Mouse (Mus musculus) stomach, embryonic 15.5 days (tissue): Measurements from ENCODE around the gene Fcgrt. TPM values are rescaled to one million over a fixed set of nuclear protein-coding genes. Genes with fewer than 3 reads are reported as not detected.

Experiments used
- ATAC-seq: fragments of 200-750 bp; cut with Nextera tagmentation; 2 replicates; pipeline ENCODE4 v1.8.0; 2017; ENCODE audit warnings: low read depth, moderate number of reproducible peaks, moderate TSS enrichment; ENCODE audit not compliant: insufficient read depth, low FRiP score
- H3K27ac ChIP-seq: fragments of 300-500 bp; sonication (generic); 2 replicates; pipeline ENCODE4 v1.5.1; 2015; ENCODE audit warnings: mild to moderate bottlenecking, inconsistent platforms
- H3K27me3 ChIP-seq: fragments of 300-500 bp; sonication (generic); replicated peaks from 2 replicates; pipeline ENCODE4 v1.6.1; 2015; ENCODE audit warnings: inconsistent platforms
- H3K36me3 ChIP-seq: fragments of 300-500 bp; sonication (generic); 2 replicates; pipeline ENCODE4 v1.6.1; 2015; ENCODE audit warnings: inconsistent platforms
- H3K4me1 ChIP-seq: fragments of 300-500 bp; sonication (generic); 2 replicates; pipeline ENCODE4 v1.6.1; 2015; ENCODE audit warnings: inconsistent platforms
- H3K4me2 ChIP-seq: fragments of 300-500 bp; sonication (generic); 2 replicates; pipeline ENCODE4 v1.6.1; 2015; ENCODE audit warnings: mild to moderate bottlenecking, inconsistent platforms
- H3K4me3 ChIP-seq: fragments of 300-500 bp; sonication (generic); replicated peaks from 2 replicates; pipeline ENCODE4 v1.5.1; 2015; ENCODE audit warnings: inconsistent platforms
- H3K9ac ChIP-seq: fragments of 300-500 bp; sonication (generic); 2 replicates; pipeline ENCODE4 v1.6.1; 2015; ENCODE audit warnings: inconsistent platforms
- H3K9me3 ChIP-seq: fragments of 300-500 bp; sonication (generic); 2 replicates; pipeline ENCODE4 v1.6.1; 2016; ENCODE audit warnings: inconsistent platforms
- WGBS: fragments of 180-500 bp; shearing (Covaris S2); methylation state at CpG from one replicate; pipeline ENCODE4 v1.1.7; 2015; 5-methylcytosine and 5-hydroxymethylcytosine counted together
- polyA plus RNA-seq: library from polyadenylated mRNA; unstranded; fragments of >200 nt; fragmentation: Nextera tagmentation; extraction: Ambion mirVana; gene quantifications from 2 replicates; pipeline ENCODE4 v1.2.1, GENCODE M21; 2015

The Fcgrt gene
- polyA plus RNA-seq, 1 experiment from 2014 or later, result 92.1 TPM

- Histone ChIP-seq H3K9me3 (no peaks in the 10 kb centered on the region), H3K4me3 (no peak overlapping the region), H3K4me2 (peak overlapping the region; percentile 71), H3K27me3 (no peaks in the 10 kb centered on the region), H3K27ac (no peak overlapping the region), H3K4me1 (peaks cover 19% of the 10 kb centered on the region; the same call in 1 of the 2 replicates), H3K36me3 (0 out of 2 replicates have a peak, but pooled peaks cover 5% of the 10 kb centered on the region), H3K9ac (no peak overlapping the region)
- no peak for ATAC-seq
- WGBS, result 78% methylated on average over 6 of the region's 6 CpGs
Observed at GRCm38 (mm10) chr7:45060632-45061122, 43.0 kb downstream of the Fcgrt start.

DNA sequence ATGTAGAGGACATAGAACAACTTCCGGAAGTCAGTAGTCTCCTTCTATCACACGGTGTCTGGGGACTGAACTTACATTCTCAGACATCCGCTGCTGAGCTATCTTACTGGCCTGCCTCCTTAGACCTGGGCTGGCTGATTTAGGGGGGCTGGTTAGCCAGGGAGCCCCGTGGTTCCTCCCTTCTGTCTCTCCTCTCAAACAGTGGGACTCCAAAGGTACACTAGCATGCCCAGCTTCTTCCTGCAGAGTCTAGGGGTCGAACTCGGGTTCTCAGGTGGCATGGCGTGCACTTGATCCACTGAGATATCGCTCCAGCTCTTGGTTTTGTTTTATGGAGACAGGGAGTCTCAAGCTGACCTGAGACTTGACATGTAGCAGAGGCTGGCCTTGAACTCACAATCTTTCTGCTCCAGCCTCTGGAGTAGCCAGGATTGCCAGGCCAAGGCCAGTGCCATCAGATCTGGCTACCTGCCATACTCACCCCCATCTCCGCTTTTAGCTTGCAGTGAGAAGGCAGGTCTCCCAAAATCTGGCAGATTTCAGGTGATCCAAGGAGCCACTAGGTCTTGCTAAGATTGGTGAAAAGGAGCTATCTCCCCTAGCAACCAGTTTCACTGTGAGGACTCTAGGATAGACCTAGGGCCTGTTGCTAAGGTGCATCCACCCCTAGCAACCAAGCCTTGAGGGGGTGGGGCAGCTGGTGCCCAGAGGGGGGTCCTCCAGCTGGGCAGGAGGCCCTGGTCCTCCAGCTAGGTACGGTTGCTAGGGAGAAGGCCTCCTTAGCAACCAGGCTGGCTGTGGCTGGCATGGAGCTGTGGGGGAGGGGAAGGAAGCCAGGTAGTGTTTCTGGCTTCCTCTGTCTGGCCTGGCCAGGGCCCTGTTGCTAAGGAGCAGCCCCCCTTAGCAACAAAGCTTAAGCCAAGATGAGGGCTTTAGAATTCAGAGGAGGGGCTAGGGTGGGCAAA is 44.8 kb downstream of the Fcgrt start:
- Histone ChIP-seq H3K27me3 (no peaks in the 10 kb centered on the region), H3K4me2 (no peak overlapping the region), H3K4me3 (no peak overlapping the region), H3K4me1 (peaks cover 13% of the 10 kb centered on the region; the same call in 1 of the 2 replicates), H3K9me3 (no peaks in the 10 kb centered on the region), H3K36me3 (0 out of 2 replicates have a peak, but pooled peaks cover 2% of the 10 kb centered on the region), H3K9ac (no peak overlapping the region), H3K27ac (no peak overlapping the region)
- no peak for ATAC-seq
- 78% methylated on average over 10 of the region's 10 CpGs for WGBS

DNA sequence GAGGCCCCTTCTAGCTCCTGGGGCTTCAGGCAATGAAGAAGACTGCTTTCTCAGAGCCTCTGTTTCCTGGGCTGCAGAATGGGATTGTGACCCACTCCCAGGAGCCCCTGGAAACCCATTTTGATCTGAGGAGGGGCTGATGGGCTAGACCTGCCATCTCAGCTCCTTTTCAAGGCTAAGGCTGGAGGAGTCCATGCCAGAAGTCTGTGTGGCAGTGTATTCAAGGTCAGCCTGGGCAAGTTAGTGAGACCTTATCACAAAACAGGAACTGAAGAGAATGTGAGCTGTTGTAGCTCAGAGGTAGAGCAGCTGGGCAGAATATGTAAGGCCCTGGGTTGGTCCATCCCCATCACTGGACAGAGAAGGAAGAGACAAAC is 46.7 kb downstream of the Fcgrt start:
- Histone ChIP-seq H3K27ac (no peak overlapping the region), H3K27me3 (no peaks in the 10 kb centered on the region), H3K9me3 (no peaks in the 10 kb centered on the region), H3K4me1 (peaks cover 12% of the 10 kb centered on the region; the same call in 1 of the 2 replicates), H3K4me3 (no peak overlapping the region), H3K4me2 (no peak overlapping the region), H3K9ac (no peak overlapping the region), H3K36me3 (no peaks in the 10 kb centered on the region)
- no peak for ATAC-seq

DNA sequence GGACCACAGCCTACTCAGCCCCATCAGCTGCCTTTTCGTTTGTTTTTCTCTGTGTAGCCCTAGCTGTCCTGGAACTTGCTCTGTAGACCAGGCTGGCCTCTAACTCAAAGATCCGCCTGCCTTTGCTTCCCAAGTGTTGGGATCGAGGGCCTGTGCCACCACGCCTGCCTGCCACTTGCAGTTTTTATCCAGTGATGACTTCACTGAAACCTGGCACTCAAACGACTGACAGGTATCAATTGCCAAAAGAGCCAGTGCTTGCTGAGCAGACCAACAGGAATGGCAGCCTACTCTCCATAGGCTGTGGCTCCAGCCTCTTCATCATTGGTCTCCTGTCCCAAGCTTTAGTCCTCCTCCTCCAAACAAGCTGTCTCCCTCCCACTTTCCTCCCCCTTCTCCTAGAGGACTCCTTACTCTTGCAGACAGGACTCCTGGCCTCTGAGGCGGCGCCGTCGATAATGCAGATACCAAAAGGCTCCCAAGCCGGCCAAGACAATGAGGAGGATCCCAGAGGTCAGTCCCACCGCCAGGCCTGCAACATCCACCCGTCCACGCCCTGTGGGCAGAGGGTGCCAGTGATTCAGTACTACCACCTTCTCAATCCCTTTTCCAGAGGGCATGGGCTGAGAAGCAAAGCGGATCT is 47.2 kb downstream of the Fcgrt start:
- H3K4me3 ChIP-seq, result no peak overlapping the region
- H3K36me3 ChIP-seq, result no peaks in the 10 kb centered on the region
- no peak for ATAC-seq
- no peak overlapping the region for H3K27ac ChIP-seq
- H3K4me2 ChIP-seq, result no peak overlapping the region
- WGBS, result 65% methylated on average over 14 of the region's 14 CpGs
- H3K4me1 ChIP-seq, result peaks cover 12% of the 10 kb centered on the region
- H3K27me3 ChIP-seq, result no peaks in the 10 kb centered on the region
- H3K9me3 ChIP-seq, result no peaks in the 10 kb centered on the region
- H3K9ac ChIP-seq, result no peak overlapping the region

DNA sequence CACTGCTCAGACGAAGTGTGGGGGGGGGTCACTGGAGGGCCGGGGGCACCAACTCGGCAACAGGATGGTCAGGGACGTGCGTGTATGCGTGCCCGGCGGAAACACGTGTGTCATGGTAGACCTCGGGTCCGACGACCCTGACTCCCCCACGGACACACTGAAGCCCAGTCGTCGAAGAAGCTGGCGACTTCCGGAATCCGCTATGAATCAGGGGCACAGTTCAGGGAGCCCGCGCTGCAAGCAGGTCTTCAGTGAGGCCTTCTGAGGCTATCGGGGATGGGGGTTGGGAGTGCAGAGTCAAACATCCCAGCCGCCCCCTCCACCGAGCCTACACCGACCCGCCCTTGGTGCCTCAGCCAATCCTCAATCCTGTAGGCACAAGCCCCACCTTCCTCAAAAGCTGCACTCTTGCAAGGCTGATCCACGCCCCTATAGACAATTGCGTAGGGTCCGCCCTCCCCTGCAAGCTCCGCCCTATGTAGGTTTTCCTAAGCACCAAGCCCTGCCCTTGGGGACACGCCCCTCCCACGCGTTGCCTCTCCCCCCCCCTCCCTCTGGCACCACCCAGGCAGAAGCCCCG is 49.6 kb downstream of the Fcgrt start:
- H3K4me3 ChIP-seq, result peak overlapping the region; percentile 82
- no peaks in the 10 kb centered on the region for H3K9me3 ChIP-seq
- under 1% methylated on average over 33 of the region's 33 CpGs for WGBS
- peak overlapping the region; percentile 52; the same call in 1 of the 2 replicates for H3K9ac ChIP-seq
- H3K36me3 ChIP-seq, result peaks cover 13% of the 10 kb centered on the region
- no peaks in the 10 kb centered on the region for H3K27me3 ChIP-seq
- ATAC-seq, result peak; percentile 94
- peaks cover 17% of the 10 kb centered on the region for H3K4me1 ChIP-seq
- peak overlapping the region; percentile 100 for H3K27ac ChIP-seq
- peak overlapping the region; percentile 94 for H3K4me2 ChIP-seq

GRCm38 (mm10) chr7:45053117-45053930 is 50.3 kb downstream of the Fcgrt start:
- Histone ChIP-seq H3K27ac (peak overlapping the region; percentile 100), H3K9ac (peak overlapping the region; percentile 70), H3K4me3 (peak overlapping the region; percentile 82), H3K4me2 (peak overlapping the region; percentile 94), H3K9me3 (no peaks in the 10 kb centered on the region), H3K36me3 (peaks cover 20% of the 10 kb centered on the region), H3K4me1 (peaks cover 17% of the 10 kb centered on the region), H3K27me3 (no peaks in the 10 kb centered on the region)
- peak; percentile 27 for ATAC-seq
- WGBS, result 1% methylated on average over 23 of the region's 59 CpGs

GRCm38 (mm10) chr7:45052862-45053116 is 50.9 kb downstream of the Fcgrt start, which contains the start of gene Prr12:
Prr12 (minus strand) TSS chr7:45052881.
- H3K4me2 ChIP-seq, result peak within 1 kb of the TSS; percentile 94
- H3K36me3 ChIP-seq, result peaks cover 26% of the 10 kb centered on the region
- WGBS, result 0% methylated on average over 10 of the region's 18 CpGs
- no peak for ATAC-seq
- peak within 1 kb of the TSS; percentile 82 for H3K4me3 ChIP-seq
- peak within 1 kb of the TSS; percentile 100 for H3K27ac ChIP-seq
- H3K27me3 ChIP-seq, result no peaks in the 10 kb centered on the region
- H3K9ac ChIP-seq, result peak within 1 kb of the TSS; percentile 70
- no peaks in the 10 kb centered on the region for H3K9me3 ChIP-seq
- peaks cover 17% of the 10 kb centered on the region for H3K4me1 ChIP-seq

DNA sequence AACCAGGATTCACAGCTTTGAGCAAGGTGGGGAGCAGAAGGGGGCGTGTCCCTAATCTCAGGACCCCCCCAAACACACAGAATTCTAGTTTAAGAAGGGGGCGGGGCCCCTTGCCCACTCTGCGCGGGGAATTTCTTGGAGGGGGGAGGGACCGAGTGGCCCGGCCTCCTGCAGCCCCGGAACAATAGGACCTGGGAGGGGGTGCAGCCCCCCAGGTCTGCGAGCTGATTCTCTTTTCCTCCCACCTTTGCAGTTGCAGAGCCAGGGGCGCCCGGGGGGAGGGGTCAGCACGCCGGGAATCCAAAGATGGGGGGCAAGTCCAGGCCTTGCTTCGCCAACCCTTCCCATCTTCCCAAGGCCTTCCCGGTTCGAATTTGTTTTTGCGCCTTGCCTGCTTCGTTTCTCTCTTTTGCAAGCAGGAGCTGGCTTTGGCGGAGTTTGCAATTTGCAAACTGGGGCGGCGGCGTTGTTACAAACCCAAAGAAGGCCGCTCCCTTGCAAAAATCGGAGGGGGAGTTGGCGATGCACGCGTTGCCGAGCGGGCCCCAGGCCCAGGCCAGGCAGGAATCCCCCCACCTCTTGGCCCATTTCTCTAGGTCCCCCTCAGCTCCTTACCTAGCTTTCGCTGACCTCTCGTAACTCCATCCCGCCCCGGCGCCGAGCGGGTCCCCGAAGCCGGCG is 51.3 kb downstream of the Fcgrt start:
- Histone ChIP-seq H3K4me2 (peak overlapping the region; percentile 94), H3K9me3 (no peaks in the 10 kb centered on the region), H3K27me3 (no peaks in the 10 kb centered on the region), H3K36me3 (peaks cover 30% of the 10 kb centered on the region), H3K27ac (peak overlapping the region; percentile 100), H3K9ac (peak overlapping the region; percentile 70), H3K4me3 (peak overlapping the region; percentile 82), H3K4me1 (peaks cover 17% of the 10 kb centered on the region)
- ATAC-seq, result no peak
- WGBS, result under 1% methylated on average over 38 of the region's 38 CpGs

DNA sequence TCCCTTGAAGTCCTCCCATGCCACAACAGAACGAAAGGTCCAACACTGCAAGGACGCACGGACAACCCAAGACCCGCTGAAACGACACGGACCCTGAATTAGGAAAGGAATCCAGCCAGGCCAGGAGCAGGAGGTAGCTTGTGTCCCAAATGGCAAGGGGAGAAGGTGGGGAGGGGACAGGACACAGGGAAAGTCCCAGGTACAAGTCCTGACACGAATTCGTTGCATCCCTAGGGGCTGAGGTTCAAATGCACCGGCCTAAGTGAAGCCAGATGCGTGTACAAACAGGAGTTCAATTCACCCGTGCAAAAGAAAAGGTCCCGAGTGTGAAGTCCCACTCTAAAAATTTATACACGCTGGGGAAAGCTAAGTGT is 52.1 kb downstream of the Fcgrt start:
- no peaks in the 10 kb centered on the region for H3K27me3 ChIP-seq
- H3K9ac ChIP-seq, result peak overlapping the region; percentile 70
- peaks cover 38% of the 10 kb centered on the region for H3K36me3 ChIP-seq
- H3K4me2 ChIP-seq, result peak overlapping the region; percentile 94
- H3K27ac ChIP-seq, result peak overlapping the region; percentile 100
- no peak for ATAC-seq
- no peaks in the 10 kb centered on the region for H3K9me3 ChIP-seq
- peak overlapping the region; percentile 82 for H3K4me3 ChIP-seq
- peaks cover 17% of the 10 kb centered on the region for H3K4me1 ChIP-seq
- WGBS, result 3% methylated on average over 13 of the region's 13 CpGs

GRCm38 (mm10) chr7:45050945-45051600 is 52.6 kb downstream of the Fcgrt start:
- Histone ChIP-seq H3K4me3 (peak overlapping the region; percentile 82), H3K4me1 (peaks cover 17% of the 10 kb centered on the region), H3K27ac (peak overlapping the region; percentile 100; the same call in 1 of the 2 replicates), H3K36me3 (peaks cover 43% of the 10 kb centered on the region), H3K9ac (no peak overlapping the region), H3K9me3 (no peaks in the 10 kb centered on the region), H3K4me2 (peak overlapping the region; percentile 94), H3K27me3 (no peaks in the 10 kb centered on the region)
- peak; percentile 12 for ATAC-seq
- 8% methylated on average over 16 of the region's 16 CpGs for WGBS
